Mouse (Mus musculus) megakaryocyte-erythroid progenitor cell, adult 5 weeks (primary cell): ENCODE data around the gene 8030411F24Rik. TPM values are rescaled to one million over a fixed set of nuclear protein-coding genes. Genes with fewer than 3 reads are reported as not detected.

Source experiments
- polyA plus RNA-seq: library from polyadenylated mRNA; stranded (reverse); fragments of >175 nt; gene quantifications from 2 replicates; pipeline ENCODE4 v1.2.3, GENCODE M21; 2012

The 8030411F24Rik gene
- polyA plus RNA-seq: not detected in 2 replicates

GRCm38 (mm10) chr2:148781709-148782108, at the start of gene 8030411F24Rik:
8030411F24Rik (plus strand) TSS chr2:148782009.

GRCm38 (mm10) chr2:148732327-148733000, 49.3 kb upstream of the 8030411F24Rik start, which contains the start of gene Napb:
Napb (minus strand) TSS chr2:148732467.

GRCm38 (mm10) chr2:148750058-148750457, 31.8 kb upstream of the 8030411F24Rik start, which contains the start of gene Cstl1:
Cstl1 (plus strand) TSS chr2:148750358.

GRCm38 (mm10) chr2:148771397-148771796, 10.4 kb upstream of the 8030411F24Rik start, which contains the start of gene Cst11:
Cst11 (minus strand) TSS chr2:148771497.

GRCm38 (mm10) chr2:148789142-148789541, 7.3 kb downstream of the 8030411F24Rik start, which contains the start of gene Cst12:
Cst12 (plus strand) TSS chr2:148789361.

GRCm38 (mm10) chr2:148798485-148798884, 16.7 kb downstream of the 8030411F24Rik start, which contains the start of gene Cst8:
Cst8 (plus strand) TSS chr2:148798785.

GRCm38 (mm10) chr2:148819909-148820308, 38.1 kb downstream of the 8030411F24Rik start, which contains the start of gene Cst13:
Cst13 (plus strand) TSS chr2:148820081.

GRCm38 (mm10) chr2:148834912-148835311, 53.1 kb downstream of the 8030411F24Rik start, which contains the start of gene Cst9:
Cst9 (plus strand) TSS chr2:148835147.

Other genes with a start within 250 kb of the 8030411F24Rik start
- gene Nxt1, start 109.4 kb upstream of the 8030411F24Rik start, polyA plus RNA-seq: 35.0 and 49.1 TPM in 2 replicates
- 11.8 and 12.8 TPM in 2 replicates for gene Gzf1, start 101.0 kb upstream of the 8030411F24Rik start, polyA plus RNA-seq
- 0.17 and 0.19 TPM in 2 replicates for gene Napb, start 49.5 kb upstream of the 8030411F24Rik start, polyA plus RNA-seq
- not detected in 2 replicates for gene Cstl1, start 31.7 kb upstream of the 8030411F24Rik start, polyA plus RNA-seq
- gene Cst11, start 10.5 kb upstream of the 8030411F24Rik start, polyA plus RNA-seq: not detected in 2 replicates
- not detected in 2 replicates for gene Cst12, start 7.4 kb downstream of the 8030411F24Rik start, polyA plus RNA-seq
- not detected in 2 replicates for gene Cst8, start 16.8 kb downstream of the 8030411F24Rik start, polyA plus RNA-seq
- not detected in 2 replicates for gene Cst13, start 38.1 kb downstream of the 8030411F24Rik start, polyA plus RNA-seq
- gene Cst9, start 53.1 kb downstream of the 8030411F24Rik start, polyA plus RNA-seq: not detected in 2 replicates
- gene 9230104L09Rik, start 83.0 kb downstream of the 8030411F24Rik start, polyA plus RNA-seq: not detected in 2 replicates
- 971 and 1,101 TPM in 2 replicates for gene Cst3, start 93.7 kb downstream of the 8030411F24Rik start, polyA plus RNA-seq
- not detected in 2 replicates for gene Gm1330, start 221.2 kb downstream of the 8030411F24Rik start, polyA plus RNA-seq
- not detected in 2 replicates for gene Gm10750, start 235.2 kb downstream of the 8030411F24Rik start, polyA plus RNA-seq